Mouse (Mus musculus) embryonic fibroblast, embryonic 13.5 days (primary cell): ENCODE measurements around the gene Cep19. TPM values are rescaled to one million over a fixed set of nuclear protein-coding genes. Genes with fewer than 3 reads are reported as not detected.
"Not testable (repeated sequence)": the region's sequence is repeated elsewhere in the genome, so short reads cannot be mapped to it uniquely, and the experiment has no call there.

Source experiments
- H3K27ac ChIP-seq: 2 replicates; pipeline ENCODE4 v1.5.1; 2012; ENCODE audit warnings: low read length, control low read depth, inconsistent platforms; ENCODE audit not compliant: insufficient read depth
- H3K4me1 ChIP-seq: 2 replicates; pipeline ENCODE4 v1.6.1; 2011; ENCODE audit warnings: low read length; ENCODE audit not compliant: control insufficient read depth, insufficient read depth
- H3K4me3 ChIP-seq: 2 replicates; pipeline ENCODE4 v1.5.1; 2011; ENCODE audit warnings: mild to moderate bottlenecking, control low read depth, low read length; ENCODE audit not compliant: insufficient read depth
- CTCF ChIP-seq: IDR thresholded peaks from 2 replicates; pipeline ENCODE4 v1.5.1; 2011; ENCODE audit warnings: mild to moderate bottlenecking, control low read depth, low read length, moderate library complexity, borderline replicate concordance; ENCODE audit not compliant: insufficient read depth
- POLR2A ChIP-seq: IDR thresholded peaks from 2 replicates; pipeline ENCODE4 v1.6.1; 2011; ENCODE audit warnings: low read depth, mild to moderate bottlenecking, control low read depth, low read length, moderate library complexity
- polyA plus RNA-seq: library from polyadenylated mRNA; stranded (reverse); fragments of >200 nt; gene quantifications from 2 replicates; pipeline ENCODE4 v1.2.4, GENCODE M21; 2011; ENCODE audit warnings: low read depth; ENCODE audit not compliant: missing spikeins, insufficient read length

Gene Cep19
- polyA plus RNA-seq, result 9.2 and 10.9 TPM in 2 replicates

DNA sequence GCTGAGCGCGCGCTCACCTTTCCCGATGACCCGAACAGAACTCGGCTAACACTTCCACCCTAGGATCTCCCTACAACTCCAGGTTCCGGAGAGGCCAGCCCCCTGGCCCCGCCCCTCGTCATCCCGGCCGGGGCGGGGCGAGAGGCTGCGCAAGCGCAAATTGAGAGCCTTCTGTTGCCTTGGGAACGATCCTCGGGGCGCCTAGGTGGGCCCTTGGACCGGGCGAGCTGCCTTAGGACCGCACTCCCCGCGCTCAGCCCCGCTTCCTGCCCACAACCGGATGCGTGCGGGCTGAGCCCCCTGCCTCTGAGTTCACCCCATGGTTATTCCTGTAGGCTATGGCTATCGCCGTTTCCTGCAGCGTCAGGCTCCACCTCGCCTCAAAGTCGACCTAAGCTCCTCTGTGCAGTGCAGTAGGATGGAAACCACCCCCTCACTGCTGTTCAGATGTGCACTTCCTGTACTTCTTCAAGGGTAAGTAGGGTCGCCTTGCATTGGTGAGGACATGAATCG is at the start of gene Cep19, which contains the start of gene Pigx:
Gene Cep19 (plus strand): TSS at position 163 of the 513 bp plus-strand sequence.
Gene Pigx (minus strand): TSS at position 103 of the 513 bp plus-strand sequence.
- no peak for TF ChIP-seq CTCF
- TF ChIP-seq POLR2A, result peak; percentile 75
- Histone ChIP-seq H3K4me1 (no peaks in the 10 kb centered on the region), H3K27ac (no peak within 1 kb of the TSS), H3K4me3 (peak within 1 kb of the TSS; percentile 67)

GRCm38 (mm10) chr16:32058817-32059216 is 40.8 kb upstream of the Cep19 start:
- TF ChIP-seq CTCF (no peak), POLR2A (no peak)
- H3K27ac ChIP-seq, result no peak overlapping the region
- H3K4me3 ChIP-seq, result no peak overlapping the region

GRCm38 (mm10) chr16:32059840-32060523 is 39.6 kb upstream of the Cep19 start:
- no peak for TF ChIP-seq CTCF
- no peak for TF ChIP-seq POLR2A
- H3K27ac ChIP-seq, result no peak overlapping the region
- no peak overlapping the region for H3K4me3 ChIP-seq
- peaks cover 11% of the 10 kb centered on the region for H3K4me1 ChIP-seq

More at GRCm38 (mm10) chr16:32058817-32059216, 40.8 kb upstream of the Cep19 start:
- H3K4me1 ChIP-seq, result peaks cover 9% of the 10 kb centered on the region

GRCm38 (mm10) chr16:32062226-32062625 is 37.4 kb upstream of the Cep19 start:
- Histone ChIP-seq H3K4me1 (peaks cover 13% of the 10 kb centered on the region), H3K4me3 (no peak overlapping the region), H3K27ac (no peak overlapping the region)
- no peak for TF ChIP-seq POLR2A
- no peak for TF ChIP-seq CTCF

DNA sequence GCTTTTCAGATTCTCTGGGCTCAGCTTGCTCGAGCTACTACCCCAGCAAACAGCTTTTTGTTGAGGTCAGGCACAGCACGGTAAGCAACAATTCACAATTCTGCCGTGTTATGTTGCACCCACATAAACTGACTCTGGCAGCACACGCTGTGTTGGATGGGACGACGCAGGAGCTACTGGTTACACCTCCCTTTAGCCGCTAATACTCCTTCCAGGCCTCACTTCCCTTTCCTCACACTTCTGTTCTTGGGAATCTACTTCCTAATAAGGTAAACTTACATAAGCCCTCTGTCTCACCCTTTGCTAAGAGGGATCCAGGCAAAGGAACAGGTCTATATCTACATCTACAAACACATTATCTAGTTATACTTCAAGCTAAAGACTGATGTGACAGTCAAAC is 35.7 kb upstream of the Cep19 start:
- Histone ChIP-seq H3K4me3 (no peak overlapping the region), H3K4me1 (peaks cover 14% of the 10 kb centered on the region), H3K27ac (no peak overlapping the region)
- no peak for TF ChIP-seq CTCF
- TF ChIP-seq POLR2A, result no peak

DNA sequence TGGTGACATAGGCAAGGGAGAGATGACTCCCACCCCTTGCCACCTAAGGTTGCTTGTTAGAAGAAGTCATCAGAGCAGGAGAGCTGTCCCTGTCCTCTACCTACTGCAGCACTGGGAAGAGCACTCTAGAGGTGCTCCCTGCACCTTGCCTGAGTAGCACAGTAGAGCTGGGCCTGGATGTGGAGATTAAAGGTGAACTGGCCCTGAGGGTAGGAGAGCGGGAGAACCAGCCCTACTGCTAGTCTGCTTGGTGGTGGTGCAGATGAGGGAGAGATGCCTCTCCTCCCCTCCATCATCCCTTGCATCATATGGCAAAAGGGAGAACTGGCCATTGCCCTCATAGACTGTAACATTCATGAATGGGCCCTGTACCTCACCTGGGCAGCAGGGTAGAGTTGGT is 32.7 kb upstream of the Cep19 start:
- no peak overlapping the region for H3K4me3 ChIP-seq
- no peak overlapping the region for H3K27ac ChIP-seq
- no peak for TF ChIP-seq POLR2A
- TF ChIP-seq CTCF, result no peak
- peaks cover 12% of the 10 kb centered on the region for H3K4me1 ChIP-seq

GRCm38 (mm10) chr16:32068389-32069300 is 31.0 kb upstream of the Cep19 start:
- Histone ChIP-seq H3K4me1 (peaks cover 12% of the 10 kb centered on the region), H3K27ac (peak overlapping the region; percentile 58; the same call in 1 of the 2 replicates), H3K4me3 (no peak overlapping the region)
- no peak for TF ChIP-seq POLR2A
- no peak for TF ChIP-seq CTCF

GRCm38 (mm10) chr16:32070070-32070469 is 29.5 kb upstream of the Cep19 start:
- peaks cover 10% of the 10 kb centered on the region for H3K4me1 ChIP-seq
- H3K27ac ChIP-seq, H3K4me3 ChIP-seq: not testable (repeated sequence)

GRCm38 (mm10) chr16:32075762-32076161 is 23.8 kb upstream of the Cep19 start:
- H3K4me1 ChIP-seq, result peaks cover 3% of the 10 kb centered on the region; the same call in 1 of the 2 replicates
- TF ChIP-seq POLR2A (no peak), CTCF (no peak)
- no peak overlapping the region for H3K27ac ChIP-seq

More at GRCm38 (mm10) chr16:32075762-32076161, 23.8 kb upstream of the Cep19 start:
- no peak overlapping the region for H3K4me3 ChIP-seq
